Mouse (Mus musculus) spleen, postnatal 36 days (tissue): ENCODE measurements around the gene Vmn1r180.
"Not testable (repeated sequence)": the region's sequence is repeated elsewhere in the genome, so short reads cannot be mapped to it uniquely, and the experiment has no call there.

Experiments
- DNase-seq, 2 experiments: peaks; one replicate each; pipeline ENCODE4 v3.0.0; 2022; ENCODE audit warnings: low spot score in 2 of 2, mixed read lengths in 1 of 2

Gene Vmn1r180

GRCm38 (mm10) chr7:23950332-23950731, at the start of gene Vmn1r180:
Gene Vmn1r180, plus strand, starts transcription at chr7:23950632.
- DNase-seq = no peak

GRCm38 (mm10) chr7:23926678-23927077, 23.8 kb upstream of the Vmn1r180 start, which contains the start of gene Vmn1r179:
Gene Vmn1r179, plus strand, starts transcription at chr7:23926978.
- no peak for DNase-seq

- not testable (repeated sequence) for DNase-seq
Measured at GRCm38 (mm10) chr7:23968044-23968443, 17.6 kb downstream of the Vmn1r180 start.

- not testable (repeated sequence) for DNase-seq
Measured at GRCm38 (mm10) chr7:23974315-23974714, 23.9 kb downstream of the Vmn1r180 start, which contains the start of gene Vmn1r181. Gene Vmn1r181, plus strand, starts transcription at chr7:23974615.

- DNase-seq = no peak
Measured at GRCm38 (mm10) chr7:24001391-24001790, 51.0 kb downstream of the Vmn1r180 start, which contains the start of gene V1rd19. Gene V1rd19, plus strand, starts transcription at chr7:24001691.
